Mouse (Mus musculus) embryonic fibroblast, embryonic 13.5 days (primary cell): ENCODE measurements around the gene Cox16.

Experiments
- CTCF ChIP-seq: IDR thresholded peaks from 2 replicates; pipeline ENCODE4 v1.5.1; 2011; ENCODE audit warnings: mild to moderate bottlenecking, control low read depth, low read length, moderate library complexity, borderline replicate concordance; ENCODE audit not compliant: insufficient read depth
- POLR2A ChIP-seq: IDR thresholded peaks from 2 replicates; pipeline ENCODE4 v1.6.1; 2011; ENCODE audit warnings: low read depth, mild to moderate bottlenecking, control low read depth, low read length, moderate library complexity

GRCm38 (mm10) chr12:81317811-81318210, 167.1 kb downstream of the Cox16 start:
- TF ChIP-seq POLR2A, result no peak
- no peak for TF ChIP-seq CTCF
